Mouse (Mus musculus): ENCODE results near the gene 4930535I16Rik. TPM values are rescaled to one million over a fixed set of nuclear protein-coding genes. Genes with fewer than 3 reads are reported as not detected.

4930535I16Rik gene
- polyA plus RNA-seq, 1 experiment from 2014 or later = not detected

GRCm38 (mm10) chr4:123903432-123903831, 14.4 kb downstream of the 4930535I16Rik start:
- no peak for ATAC-seq (ENCODE audit: low FRiP score, low read depth)
- Histone ChIP-seq H3K27me3 (no peaks in the 10 kb centered on the region), H3K9me3 (no peaks in the 10 kb centered on the region), H3K9ac (no peak overlapping the region), H3K4me3 (no peak overlapping the region), H3K27ac (no peak overlapping the region), H3K4me2 (replicated peaks) (no peak overlapping the region), H3K4me1 (peaks cover 14% of the 10 kb centered on the region), H3K36me3 (0 out of 2 replicates have a peak, but pooled peaks cover 4% of the 10 kb centered on the region)
- WGBS = 83% methylated on average over 3 of the region's 3 CpGs

- no peak overlapping the region for H3K4me3 ChIP-seq
- WGBS = 11% methylated on average over 5 of the region's 5 CpGs
- H3K27me3 ChIP-seq = no peaks in the 10 kb centered on the region
- H3K9me3 ChIP-seq = no peaks in the 10 kb centered on the region
- H3K4me1 ChIP-seq = no peaks in the 10 kb centered on the region
- H3K36me3 ChIP-seq = no peaks in the 10 kb centered on the region
- no peak overlapping the region for H3K4me2 ChIP-seq (replicated peaks)
- H3K27ac ChIP-seq = no peak overlapping the region
- H3K9ac ChIP-seq = no peak overlapping the region
- ATAC-seq (ENCODE audit: low FRiP score, low read depth) = no peak
Observed at GRCm38 (mm10) chr4:123898696-123899095, 19.1 kb downstream of the 4930535I16Rik start.

GRCm38 (mm10) chr4:123894295-123894694, 23.5 kb downstream of the 4930535I16Rik start:
- H3K36me3 ChIP-seq = no peaks in the 10 kb centered on the region
- H3K4me3 ChIP-seq = no peak overlapping the region
- H3K4me2 ChIP-seq (replicated peaks) = no peak overlapping the region
- H3K4me1 ChIP-seq = no peaks in the 10 kb centered on the region
- H3K9me3 ChIP-seq = no peaks in the 10 kb centered on the region
- no peak for ATAC-seq (ENCODE audit: low FRiP score, low read depth)
- 87% methylated on average over 4 of the region's 4 CpGs for WGBS
- no peaks in the 10 kb centered on the region for H3K27me3 ChIP-seq
- H3K9ac ChIP-seq = no peak overlapping the region
- no peak overlapping the region for H3K27ac ChIP-seq

DNA sequence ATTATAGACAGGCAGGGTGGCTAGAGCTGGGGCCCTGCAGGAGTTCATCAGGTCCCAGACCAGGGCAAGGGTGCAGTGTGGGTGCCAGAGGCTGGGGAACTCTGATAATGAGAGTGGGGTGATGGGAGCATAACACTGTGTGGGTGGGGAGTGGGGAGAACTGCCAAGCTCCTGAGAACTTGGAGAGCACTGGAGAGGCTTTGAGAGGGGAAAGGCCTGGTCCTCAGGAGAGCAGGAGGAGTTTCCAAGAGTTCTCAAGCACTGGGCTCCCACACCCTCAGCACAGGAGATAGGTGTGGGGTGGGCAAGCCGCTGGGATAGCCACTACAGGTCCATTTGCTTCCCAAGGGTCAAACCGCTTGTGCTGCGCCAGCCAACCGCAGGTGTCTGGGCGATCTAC, 24.1 kb downstream of the 4930535I16Rik start:
- Histone ChIP-seq H3K4me1 (no peaks in the 10 kb centered on the region), H3K9ac (no peak overlapping the region), H3K4me3 (no peak overlapping the region), H3K27me3 (no peaks in the 10 kb centered on the region), H3K27ac (no peak overlapping the region), H3K9me3 (no peaks in the 10 kb centered on the region), H3K36me3 (no peaks in the 10 kb centered on the region), H3K4me2 (replicated peaks) (no peak overlapping the region)
- 96% methylated on average over 5 of the region's 5 CpGs for WGBS
- ATAC-seq (ENCODE audit: low FRiP score, low read depth) = no peak

Other genes starting within 250 kb of the 4930535I16Rik start
- gene Macf1, start 233.7 kb downstream of the 4930535I16Rik start, polyA plus RNA-seq (2015; fragmentation: Nextera tagmentation; extraction: Ambion mirVana) = 47.5 and 48.0 TPM in 2 replicates
- 321 TPM in 2 replicates for gene Ndufs5, start 199.8 kb downstream of the 4930535I16Rik start, polyA plus RNA-seq (2015; fragmentation: Nextera tagmentation; extraction: Ambion mirVana)
- 51.8 and 53.7 TPM in 2 replicates for gene Akirin1, start 167.7 kb downstream of the 4930535I16Rik start, polyA plus RNA-seq (2015; fragmentation: Nextera tagmentation; extraction: Ambion mirVana)
- gene Rhbdl2, start 130.1 kb downstream of the 4930535I16Rik start, polyA plus RNA-seq (2015; fragmentation: Nextera tagmentation; extraction: Ambion mirVana) = 3.0 and 3.3 TPM in 2 replicates
- 0.11 and 0.17 TPM in 2 replicates for gene 4933427I04Rik, start 58.3 kb downstream of the 4930535I16Rik start, polyA plus RNA-seq (2015; fragmentation: Nextera tagmentation; extraction: Ambion mirVana)
- 67.8 and 69.5 TPM in 2 replicates for gene Mycbp, start 13.2 kb downstream of the 4930535I16Rik start, polyA plus RNA-seq (2015; fragmentation: Nextera tagmentation; extraction: Ambion mirVana)
- gene Rragc, start 576 bp downstream of the 4930535I16Rik start, polyA plus RNA-seq (2015; fragmentation: Nextera tagmentation; extraction: Ambion mirVana) = 52.0 and 52.7 TPM in 2 replicates

Measured in limb, embryonic 13.5 days (tissue).